Mouse (Mus musculus) olfactory bulb, adult 2 months (tissue): ENCODE data around the gene Tspyl4.

Experiments
- CTCF ChIP-seq: fragments of 200-500 bp; IDR thresholded peaks from 2 replicates; pipeline ENCODE4 v1.5.1; 2012; ENCODE audit warnings: low read depth, mild to moderate bottlenecking, low read length, moderate library complexity; ENCODE audit not compliant: insufficient read depth
- POLR2A ChIP-seq: fragments of 200-500 bp; IDR thresholded peaks from 2 replicates; pipeline ENCODE4 v1.6.1; 2012; ENCODE audit warnings: mild to moderate bottlenecking, low read depth, low read length, moderate library complexity; ENCODE audit not compliant: insufficient read depth

GRCm38 (mm10) chr10:34341014-34341413 is 43.8 kb downstream of the Tspyl4 start:
- TF ChIP-seq CTCF (no peak), POLR2A (no peak)
